Mouse (Mus musculus): ENCODE data around the gene Brd3os. TPM values are rescaled to one million over a fixed set of nuclear protein-coding genes. Genes with fewer than 3 reads are reported as not detected.

Brd3os gene
- polyA plus RNA-seq, 1 experiment from 2014 or later = 2.8 TPM

DNA sequence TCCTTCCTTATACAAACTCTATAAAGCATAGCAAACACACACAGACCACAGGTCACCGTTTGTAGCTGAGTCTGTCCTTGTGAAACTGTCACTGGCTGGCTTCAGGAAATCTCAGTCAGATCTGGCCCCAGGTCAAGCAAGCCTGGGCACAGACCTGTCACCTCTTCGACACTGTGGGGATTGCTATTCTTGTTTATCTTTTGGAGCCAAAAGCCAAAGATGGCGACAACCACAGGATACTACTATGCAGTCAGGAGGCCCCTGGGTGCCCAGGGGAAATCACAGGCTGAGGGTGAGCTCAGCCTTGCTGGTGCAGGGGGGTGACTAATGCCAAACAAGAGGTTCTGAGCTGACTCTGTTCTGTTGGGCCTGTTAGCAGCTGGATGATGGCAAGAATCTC, 25.7 kb upstream of the Brd3os start:
- WGBS = 12% methylated on average over 3 of the region's 3 CpGs
- Histone ChIP-seq H3K4me1 (replicated peaks; ENCODE audit: control insufficient read depth, insufficient read depth) (peaks cover 17% of the 10 kb centered on the region), H3K36me3 (ENCODE audit: control insufficient read depth, insufficient read depth, low read length) (no peaks in the 10 kb centered on the region), H3K9ac (ENCODE audit: low read length) (no peak overlapping the region), H3K9me3 (ENCODE audit: control insufficient read depth, low read length) (no peaks in the 10 kb centered on the region), H3K27me3 (ENCODE audit: control insufficient read depth, insufficient read depth, low read length) (no peaks in the 10 kb centered on the region), H3K4me3 (ENCODE audit: low read depth, low read length) (no peak overlapping the region), H3K27ac (replicated peaks) (peak overlapping the region; percentile 65; the same call in 1 of the 2 replicates), H3K4me2 (replicated peaks; ENCODE audit: low read depth) (no peak overlapping the region)
- ATAC-seq (ENCODE audit: low FRiP score, low TSS enrichment) = no peak
- TF ChIP-seq EP300 (optimal IDR thresholded peaks at IDR 0.05) = no peak
- TF ChIP-seq CTCF (IDR thresholded peaks at IDR 0.05; ENCODE audit: low read depth) = no peak
- DNase-seq (ENCODE audit: low spot score) = no peak

GRCm38 (mm10) chr2:27417648-27418153, 24.4 kb upstream of the Brd3os start:
- TF ChIP-seq EP300 (optimal IDR thresholded peaks at IDR 0.05) (no peak), CTCF (IDR thresholded peaks at IDR 0.05; ENCODE audit: low read depth) (no peak)
- Histone ChIP-seq H3K27me3 (ENCODE audit: control insufficient read depth, insufficient read depth, low read length) (no peaks in the 10 kb centered on the region), H3K4me3 (ENCODE audit: low read depth, low read length) (no peak overlapping the region), H3K27ac (replicated peaks) (peak overlapping the region; percentile 78), H3K4me1 (replicated peaks; ENCODE audit: control insufficient read depth, insufficient read depth) (peaks cover 10% of the 10 kb centered on the region), H3K4me2 (replicated peaks; ENCODE audit: low read depth) (no peak overlapping the region), H3K9me3 (ENCODE audit: control insufficient read depth, low read length) (no peaks in the 10 kb centered on the region), H3K36me3 (ENCODE audit: control insufficient read depth, insufficient read depth, low read length) (no peaks in the 10 kb centered on the region), H3K9ac (ENCODE audit: low read length) (no peak overlapping the region)
- no peak for DNase-seq (ENCODE audit: low spot score)
- no peak for ATAC-seq (ENCODE audit: low FRiP score, low TSS enrichment)
- whole genome bisulfite sequencing = 55% methylated on average over 5 of the region's 5 CpGs

DNA sequence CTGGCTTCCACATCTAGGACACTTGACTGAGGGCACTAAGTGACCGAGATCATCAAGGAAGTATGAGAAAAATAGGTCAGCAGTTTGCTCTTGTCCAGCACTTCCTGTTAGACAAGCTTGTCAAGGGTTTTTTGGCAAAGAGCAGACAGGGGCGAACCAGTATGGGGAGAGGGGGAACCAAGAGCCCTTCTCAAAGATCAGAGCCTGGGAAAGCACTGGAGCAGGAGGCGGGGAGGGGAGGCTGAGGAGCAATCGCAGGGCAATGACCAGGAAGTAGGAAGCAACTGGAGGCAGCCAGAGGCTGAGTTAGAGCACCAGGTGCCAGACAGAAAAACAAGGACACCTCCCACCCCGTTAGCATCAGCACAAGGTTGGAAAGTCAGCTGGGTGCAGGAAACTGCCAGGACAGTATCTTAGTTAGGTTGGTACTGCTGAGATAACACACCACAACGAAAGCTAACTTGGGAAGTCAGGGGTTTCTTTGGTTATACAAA, 23.5 kb upstream of the Brd3os start:
- ATAC-seq (ENCODE audit: low FRiP score, low TSS enrichment) (peak; percentile 17; the same call in 1 of the 2 replicates), DNase-seq (ENCODE audit: low spot score) (peak; percentile 61)
- Histone ChIP-seq H3K4me3 (ENCODE audit: low read depth, low read length) (no peak overlapping the region), H3K4me1 (replicated peaks; ENCODE audit: control insufficient read depth, insufficient read depth) (peaks cover 9% of the 10 kb centered on the region), H3K9me3 (ENCODE audit: control insufficient read depth, low read length) (no peaks in the 10 kb centered on the region), H3K27me3 (ENCODE audit: control insufficient read depth, insufficient read depth, low read length) (no peaks in the 10 kb centered on the region), H3K9ac (ENCODE audit: low read length) (no peak overlapping the region), H3K36me3 (ENCODE audit: control insufficient read depth, insufficient read depth, low read length) (no peaks in the 10 kb centered on the region), H3K27ac (replicated peaks) (peak overlapping the region; percentile 73), H3K4me2 (replicated peaks; ENCODE audit: low read depth) (no peak overlapping the region)
- TF ChIP-seq CTCF (IDR thresholded peaks at IDR 0.05; ENCODE audit: low read depth) (no peak), EP300 (optimal IDR thresholded peaks at IDR 0.05) (no peak)
- 22% methylated on average over 6 of the region's 6 CpGs for WGBS

- peaks cover 7% of the 10 kb centered on the region for H3K4me1 ChIP-seq (replicated peaks; ENCODE audit: control insufficient read depth, insufficient read depth)
- no peak overlapping the region for H3K9ac ChIP-seq (ENCODE audit: low read length)
- WGBS = 48% methylated on average over 20 of the region's 20 CpGs
- no peak for DNase-seq (ENCODE audit: low spot score)
- H3K4me3 ChIP-seq (ENCODE audit: low read depth, low read length) = no peak overlapping the region
- no peak overlapping the region for H3K27ac ChIP-seq (replicated peaks)
- TF ChIP-seq EP300 (optimal IDR thresholded peaks at IDR 0.05) (no peak), CTCF (IDR thresholded peaks at IDR 0.05; ENCODE audit: low read depth) (no peak)
- no peak overlapping the region for H3K4me2 ChIP-seq (replicated peaks; ENCODE audit: low read depth)
- H3K27me3 ChIP-seq (ENCODE audit: control insufficient read depth, insufficient read depth, low read length) = no peaks in the 10 kb centered on the region
- no peaks in the 10 kb centered on the region for H3K36me3 ChIP-seq (ENCODE audit: control insufficient read depth, insufficient read depth, low read length)
- no peaks in the 10 kb centered on the region for H3K9me3 ChIP-seq (ENCODE audit: control insufficient read depth, low read length)
- no peak for ATAC-seq (ENCODE audit: low FRiP score, low TSS enrichment)
Measured at GRCm38 (mm10) chr2:27421293-27422068, 20.6 kb upstream of the Brd3os start.

DNA sequence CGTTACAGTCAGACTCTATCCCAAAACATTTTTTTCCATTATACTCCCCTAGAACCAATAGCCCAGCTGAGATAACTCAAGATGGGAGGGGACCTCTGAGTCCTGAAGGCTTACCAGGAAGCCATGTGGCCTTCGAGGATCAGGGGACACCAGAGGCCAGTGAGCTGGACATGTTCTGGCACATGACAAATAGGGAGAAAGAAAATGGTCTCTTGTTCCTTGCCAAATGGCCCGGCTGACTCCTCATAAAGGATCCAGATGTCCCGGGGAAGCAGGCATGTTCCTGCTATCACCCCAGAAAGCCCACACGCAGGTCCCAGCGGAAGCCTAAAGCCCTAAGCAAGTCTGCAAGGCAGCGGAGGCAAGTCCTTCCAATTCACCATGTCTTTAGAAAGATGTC, 18.5 kb upstream of the Brd3os start:
- TF ChIP-seq EP300 (optimal IDR thresholded peaks at IDR 0.05) (no peak), CTCF (IDR thresholded peaks at IDR 0.05; ENCODE audit: low read depth) (no peak)
- H3K9ac ChIP-seq (ENCODE audit: low read length) = peak overlapping the region; percentile 8; the same call in 1 of the 2 replicates
- no peak overlapping the region for H3K4me2 ChIP-seq (replicated peaks; ENCODE audit: low read depth)
- DNase-seq (ENCODE audit: low spot score) = no peak
- H3K27ac ChIP-seq (replicated peaks) = no peak overlapping the region
- no peak for ATAC-seq (ENCODE audit: low FRiP score, low TSS enrichment)
- H3K4me3 ChIP-seq (ENCODE audit: low read depth, low read length) = no peak overlapping the region
- WGBS = 60% methylated on average over 7 of the region's 7 CpGs
- H3K27me3 ChIP-seq (ENCODE audit: control insufficient read depth, insufficient read depth, low read length) = no peaks in the 10 kb centered on the region
- H3K9me3 ChIP-seq (ENCODE audit: control insufficient read depth, low read length) = no peaks in the 10 kb centered on the region
- no peaks in the 10 kb centered on the region for H3K36me3 ChIP-seq (ENCODE audit: control insufficient read depth, insufficient read depth, low read length)
- H3K4me1 ChIP-seq (replicated peaks; ENCODE audit: control insufficient read depth, insufficient read depth) = peaks cover 8% of the 10 kb centered on the region

DNA sequence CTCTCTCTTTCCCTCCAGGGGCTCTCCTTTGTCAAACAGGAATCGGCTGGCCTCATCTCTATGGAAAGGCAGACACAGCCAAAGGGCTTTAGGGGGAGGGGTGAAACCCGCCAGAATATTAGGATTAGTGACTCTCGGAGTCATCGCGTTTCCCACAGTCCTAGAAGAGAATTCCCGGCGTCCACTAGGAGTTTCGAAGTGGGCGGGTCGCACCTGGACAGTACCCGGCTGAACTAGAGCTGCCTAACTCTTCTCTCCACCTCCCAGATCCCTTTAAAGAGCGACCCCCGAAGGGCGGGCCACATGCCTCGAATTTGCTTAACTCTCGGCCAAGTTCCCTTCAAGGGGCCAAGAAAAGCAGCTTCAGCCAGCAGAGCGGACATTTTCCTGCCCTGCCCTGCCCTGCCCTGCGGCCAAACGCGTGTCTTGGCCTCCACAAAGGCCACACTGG, 16.9 kb upstream of the Brd3os start:
- 3% methylated on average over 20 of the region's 20 CpGs for WGBS
- no peaks in the 10 kb centered on the region for H3K27me3 ChIP-seq (ENCODE audit: control insufficient read depth, insufficient read depth, low read length)
- H3K36me3 ChIP-seq (ENCODE audit: control insufficient read depth, insufficient read depth, low read length) = no peaks in the 10 kb centered on the region
- TF ChIP-seq EP300 (optimal IDR thresholded peaks at IDR 0.05) (no peak), CTCF (IDR thresholded peaks at IDR 0.05; ENCODE audit: low read depth) (no peak)
- H3K4me1 ChIP-seq (replicated peaks; ENCODE audit: control insufficient read depth, insufficient read depth) = peaks cover 3% of the 10 kb centered on the region; the same call in 1 of the 2 replicates
- peak overlapping the region; percentile 76 for H3K4me3 ChIP-seq (ENCODE audit: low read depth, low read length)
- peak overlapping the region; percentile 74 for H3K9ac ChIP-seq (ENCODE audit: low read length)
- H3K9me3 ChIP-seq (ENCODE audit: control insufficient read depth, low read length) = no peaks in the 10 kb centered on the region
- DNase-seq (ENCODE audit: low spot score) = peak; percentile 40
- no peak for ATAC-seq (ENCODE audit: low FRiP score, low TSS enrichment)
- H3K27ac ChIP-seq (replicated peaks) = peak overlapping the region; percentile 65; the same call in 1 of the 2 replicates
- peak overlapping the region; percentile 97 for H3K4me2 ChIP-seq (replicated peaks; ENCODE audit: low read depth)

Measured in stomach, postnatal 0 days (tissue).